Mouse (Mus musculus) spleen, adult 2 months (tissue): ENCODE results near the gene Kmt2b. TPM values are rescaled to one million over a fixed set of nuclear protein-coding genes. Genes with fewer than 3 reads are reported as not detected.
A peak's percentile ranks its signal among the peaks of the same experiment; 100 is the strongest.

ENCODE experiments used
- DNase-seq, 2 experiments: peaks; one replicate each; pipeline versions ENCODE4 v3.0.0 to v3.0.0-alpha.2; 2012 to 2021; ENCODE audit warnings: low spot score in 2 of 2, low read depth in 1 of 2
- H3K27ac ChIP-seq: fragments of 200-500 bp; 2 replicates; pipeline ENCODE4 v1.5.1; 2012; ENCODE audit warnings: low read length, inconsistent platforms; ENCODE audit not compliant: insufficient read depth
- H3K27me3 ChIP-seq: fragments of 200-500 bp; 2 replicates; pipeline ENCODE4 v1.6.1; 2012; ENCODE audit warnings: mild to moderate bottlenecking, moderate library complexity, low read length, inconsistent platforms; ENCODE audit not compliant: control insufficient read depth, insufficient read depth
- H3K36me3 ChIP-seq: fragments of 200-500 bp; 2 replicates; pipeline ENCODE4 v1.6.1; 2012; ENCODE audit warnings: mild to moderate bottlenecking, low read length, inconsistent platforms; ENCODE audit not compliant: control insufficient read depth, insufficient read depth
- H3K4me1 ChIP-seq: fragments of 200-500 bp; 2 replicates; pipeline ENCODE4 v1.6.1; 2011; ENCODE audit warnings: inconsistent platforms; ENCODE audit not compliant: control insufficient read depth, insufficient read depth, insufficient read length
- H3K4me3 ChIP-seq: fragments of 200-500 bp; 2 replicates; pipeline ENCODE4 v1.5.1; 2011; ENCODE audit warnings: mild to moderate bottlenecking, inconsistent platforms; ENCODE audit not compliant: insufficient read depth, insufficient read length; ENCODE audit errors: extremely low read depth
- CTCF ChIP-seq: fragments of 200-500 bp; IDR thresholded peaks from 2 replicates; pipeline ENCODE4 v1.5.1; 2011; ENCODE audit warnings: mild to moderate bottlenecking, inconsistent platforms; ENCODE audit not compliant: insufficient read depth, insufficient read length, insufficient replicate concordance; ENCODE audit errors: extremely low read depth
- POLR2A ChIP-seq: fragments of 200-500 bp; IDR thresholded peaks from 2 replicates; pipeline ENCODE4 v1.6.1; 2011; ENCODE audit warnings: low read depth, low read length, inconsistent platforms
- WGBS: fragments of 180-500 bp; shearing (Covaris S2); methylation state at CpG from one replicate; pipeline ENCODE4 v1.1.7; 2018; 5-methylcytosine and 5-hydroxymethylcytosine counted together
- polyA plus RNA-seq: library from polyadenylated mRNA; depleted of rRNA; stranded (reverse); fragments of >200 nt; gene quantifications from 2 replicates; pipeline ENCODE4 v1.2.3, GENCODE M21; 2012

The Kmt2b gene
- polyA plus RNA-seq, 1 experiment: 59.7 TPM

- TF ChIP-seq CTCF (no peak), POLR2A (no peak)
- 79% methylated on average over 7 of the region's 7 CpGs for WGBS
- Histone ChIP-seq H3K4me3 (no peak overlapping the region), H3K36me3 (no peaks in the 10 kb centered on the region), H3K27ac (no peak overlapping the region), H3K27me3 (no peaks in the 10 kb centered on the region), H3K4me1 (no peaks in the 10 kb centered on the region)
- no peak for DNase-seq
These were observed 12.1 kb upstream of the Kmt2b start for GRCm38 (mm10) chr7:30600651-30601050.

GRCm38 (mm10) chr7:30599933-30600353, 11.4 kb upstream of the Kmt2b start:
- TF ChIP-seq CTCF: no peak
- TF ChIP-seq POLR2A: no peak
- 4% methylated on average over 16 of the region's 16 CpGs for WGBS
- Histone ChIP-seq H3K4me1 (no peaks in the 10 kb centered on the region), H3K4me3 (no peak overlapping the region), H3K27me3 (no peaks in the 10 kb centered on the region), H3K27ac (no peak overlapping the region), H3K36me3 (no peaks in the 10 kb centered on the region)
- DNase-seq: peak in 1 of 2 experiments; percentile 48

GRCm38 (mm10) chr7:30598786-30599185, 10.3 kb upstream of the Kmt2b start, which contains the start of gene Zbtb32:
Gene Zbtb32, minus strand, starts transcription at chr7:30598909.
- no peak for TF ChIP-seq POLR2A
- no peak for TF ChIP-seq CTCF
- no peak for DNase-seq
- Histone ChIP-seq H3K36me3 (no peaks in the 10 kb centered on the region), H3K4me3 (no peak within 1 kb of the TSS), H3K27ac (no peak within 1 kb of the TSS), H3K27me3 (no peaks in the 10 kb centered on the region), H3K4me1 (peaks cover 6% of the 10 kb centered on the region; the same call in 1 of the 2 replicates)
- WGBS: 93% methylated on average over 12 of the region's 12 CpGs

- TF ChIP-seq POLR2A: no peak
- no peak for DNase-seq
- 81% methylated on average over 5 of the region's 5 CpGs for WGBS
- Histone ChIP-seq H3K4me3 (no peak overlapping the region), H3K27me3 (no peaks in the 10 kb centered on the region), H3K27ac (no peak overlapping the region), H3K36me3 (no peaks in the 10 kb centered on the region), H3K4me1 (peaks cover 10% of the 10 kb centered on the region; the same call in 1 of the 2 replicates)
These were observed 8.3 kb upstream of the Kmt2b start for GRCm38 (mm10) chr7:30596811-30597210.

- Histone ChIP-seq H3K27me3 (no peaks in the 10 kb centered on the region), H3K36me3 (no peaks in the 10 kb centered on the region), H3K27ac (no peak overlapping the region), H3K4me1 (peaks cover 10% of the 10 kb centered on the region; the same call in 1 of the 2 replicates), H3K4me3 (no peak overlapping the region)
- no peak for DNase-seq
- no peak for TF ChIP-seq CTCF
- TF ChIP-seq POLR2A: no peak
- WGBS: 81% methylated on average over 5 of the region's 5 CpGs
These were observed 7.6 kb upstream of the Kmt2b start for GRCm38 (mm10) chr7:30596093-30596492.

- 45% methylated on average over 4 of the region's 4 CpGs for WGBS
- Histone ChIP-seq H3K27me3 (no peaks in the 10 kb centered on the region), H3K27ac (peak overlapping the region; percentile 57), H3K4me1 (peaks cover 14% of the 10 kb centered on the region), H3K4me3 (no peak overlapping the region), H3K36me3 (no peaks in the 10 kb centered on the region)
- TF ChIP-seq POLR2A: no peak
- no peak for TF ChIP-seq CTCF
- DNase-seq: no peak
These were observed 6.0 kb upstream of the Kmt2b start for GRCm38 (mm10) chr7:30594510-30595024.

- no peaks in the 10 kb centered on the region for H3K27me3 ChIP-seq
- peaks cover 15% of the 10 kb centered on the region for H3K4me1 ChIP-seq
- DNase-seq: no peak
- no peaks in the 10 kb centered on the region for H3K36me3 ChIP-seq
- no peak overlapping the region for H3K4me3 ChIP-seq
- TF ChIP-seq CTCF (no peak), POLR2A (no peak)
- peak overlapping the region; percentile 80 for H3K27ac ChIP-seq
- 62% methylated on average over 10 of the region's 10 CpGs for WGBS
These were observed 5.3 kb upstream of the Kmt2b start for GRCm38 (mm10) chr7:30593579-30594509.
